Mouse (Mus musculus) kidney, adult 2 months (tissue): ENCODE data around the gene Camkv.

Source experiments
- CTCF ChIP-seq: fragments of 200-500 bp; conservative IDR thresholded peaks from 2 replicates; pipeline ENCODE4 v1.5.1; 2011; ENCODE audit warnings: low read depth, mild to moderate bottlenecking, control low read depth, low read length, moderate library complexity, mixed read lengths; ENCODE audit not compliant: insufficient read depth, insufficient read length
- POLR2A ChIP-seq: fragments of 200-500 bp; IDR thresholded peaks from one replicate; pipeline ENCODE4 v1.6.1; 2011; ENCODE audit warnings: low read depth, low read length, control low read depth

- no peak for TF ChIP-seq CTCF
- TF ChIP-seq POLR2A = no peak
Observed at GRCm38 (mm10) chr9:107961351-107961762, 25.9 kb downstream of the Camkv start.
